Mouse (Mus musculus): ENCODE measurements around the gene Abcb10.
"Not testable (repeated sequence)": the region's sequence is repeated elsewhere in the genome, so short reads cannot be mapped to it uniquely, and the experiment has no call there.

Abcb10 gene

GRCm38 (mm10) chr8:123981674-123982073 is 1.2 kb downstream of the Abcb10 start:
- no peak for DNase-seq (ENCODE audit: low read depth)

DNA sequence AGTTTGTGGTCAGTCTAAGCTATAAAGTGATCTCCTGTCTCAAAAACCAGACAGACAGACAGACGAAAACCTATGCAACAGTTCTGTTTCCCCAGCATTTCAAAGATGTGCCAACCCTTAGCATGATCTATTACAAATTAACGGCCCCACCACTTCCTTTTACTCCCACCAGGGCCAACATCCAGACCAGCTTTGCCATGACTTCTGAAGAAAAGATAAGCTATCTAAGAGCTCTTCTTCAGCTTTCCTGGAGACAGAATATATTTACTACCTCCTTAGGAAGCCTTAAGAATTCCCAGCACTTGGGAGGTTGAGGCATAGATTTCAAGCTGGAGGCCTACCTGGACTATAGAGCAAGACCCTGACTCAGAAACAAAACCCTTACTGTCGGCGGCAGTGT is 2.7 kb downstream of the Abcb10 start:
- no peak for DNase-seq (ENCODE audit: low read depth)

GRCm38 (mm10) chr8:123978926-123979325 is 4.0 kb downstream of the Abcb10 start:
- DNase-seq (ENCODE audit: low read depth): peak; percentile 85

DNA sequence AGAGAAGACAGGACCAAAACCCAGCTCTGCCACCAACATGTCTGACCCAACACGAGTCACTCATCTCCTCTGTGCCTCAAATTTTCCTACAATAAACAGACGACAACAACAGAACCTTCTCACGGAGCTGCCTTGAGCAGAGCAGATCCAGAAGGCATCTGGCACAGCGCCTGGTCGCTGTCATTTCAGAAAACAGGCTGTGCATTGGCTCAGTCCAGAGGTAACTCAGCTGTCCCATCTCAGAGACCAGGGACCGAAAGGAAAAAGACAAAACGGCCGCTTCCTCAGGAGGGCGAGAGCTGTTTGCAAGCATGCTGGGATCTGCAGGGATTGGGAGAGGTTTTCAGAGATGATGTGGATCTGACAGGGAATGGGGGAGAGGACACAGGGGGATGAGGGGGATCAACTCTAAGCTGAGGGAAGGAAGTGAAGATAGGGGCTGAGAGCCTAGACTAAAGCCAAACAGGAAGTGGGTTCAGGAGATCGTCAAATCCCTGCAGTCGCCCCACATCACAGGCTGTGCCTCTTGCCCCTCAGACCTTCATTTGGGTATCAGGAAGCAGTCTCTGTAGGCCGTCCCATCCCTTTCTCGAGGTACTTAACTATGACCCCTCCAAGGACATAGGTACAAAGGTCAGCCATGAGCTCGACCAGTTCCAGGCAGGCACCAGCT is 4.6 kb downstream of the Abcb10 start:
- no peak for DNase-seq (ENCODE audit: low read depth)

DNA sequence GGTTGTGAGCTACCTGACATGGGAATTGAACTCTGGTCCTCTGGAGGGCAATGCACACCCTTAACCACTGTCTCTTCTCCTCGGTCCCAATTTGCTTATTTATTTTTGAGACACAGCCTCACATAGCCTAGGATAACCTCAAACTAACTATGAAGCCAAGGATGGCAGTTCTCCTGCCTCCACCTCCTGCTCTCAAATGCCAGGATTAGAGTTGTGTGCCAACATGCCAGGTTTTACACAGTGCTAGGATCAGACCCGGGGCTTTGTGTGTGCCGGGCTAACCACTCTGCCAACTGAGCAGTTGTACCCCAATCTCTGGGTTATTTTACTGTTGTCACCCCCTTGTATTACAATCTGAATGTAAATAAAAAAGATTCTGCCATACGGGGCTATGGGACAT is 5.4 kb downstream of the Abcb10 start:
- DNase-seq (ENCODE audit: low read depth): no peak

- no peak for DNase-seq (ENCODE audit: low read depth)
Observed at GRCm38 (mm10) chr8:123973495-123973894, 9.4 kb downstream of the Abcb10 start.

DNA sequence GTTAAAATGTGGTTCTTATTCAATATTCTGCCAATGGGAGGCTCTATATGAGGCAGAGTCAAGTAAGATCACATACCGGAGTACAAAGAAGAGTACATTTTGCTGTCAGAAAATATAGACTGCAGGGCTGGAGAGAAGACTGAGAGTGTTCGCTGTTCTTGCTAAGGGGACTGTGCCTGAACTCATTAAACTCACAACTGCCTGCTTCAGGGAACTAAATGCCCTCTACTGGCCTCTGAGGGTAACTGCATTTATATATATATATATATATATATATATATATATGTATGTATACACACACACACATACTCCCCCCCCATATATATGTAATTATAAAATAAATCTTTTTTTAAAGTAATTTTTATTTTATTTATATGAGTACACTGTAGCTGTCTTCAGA is 16.0 kb downstream of the Abcb10 start:
- no peak for DNase-seq (ENCODE audit: low read depth)

- DNase-seq (ENCODE audit: low read depth): no peak
Observed at GRCm38 (mm10) chr8:123961371-123961770, 21.6 kb downstream of the Abcb10 start.

DNA sequence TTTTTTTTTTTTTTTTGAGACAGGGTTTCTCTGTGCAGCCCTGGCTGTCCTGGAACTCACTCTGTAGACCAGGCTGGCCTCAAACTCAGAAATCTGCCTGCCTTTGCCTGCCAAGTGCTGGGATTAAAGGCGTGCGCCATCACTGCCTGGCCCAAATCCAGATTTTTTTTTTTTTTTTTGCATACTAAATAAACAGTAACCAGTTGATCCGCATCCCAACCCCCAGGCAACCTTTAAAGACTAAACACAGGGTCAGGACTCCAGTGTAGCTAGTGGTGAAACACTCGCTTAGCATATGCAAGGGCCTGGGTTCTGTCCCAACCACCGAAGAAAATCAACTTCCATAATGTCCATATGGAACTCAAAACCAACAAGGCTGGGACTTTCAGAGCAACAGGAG is 22.4 kb downstream of the Abcb10 start:
- DNase-seq (ENCODE audit: low read depth): not testable (repeated sequence)

DNA sequence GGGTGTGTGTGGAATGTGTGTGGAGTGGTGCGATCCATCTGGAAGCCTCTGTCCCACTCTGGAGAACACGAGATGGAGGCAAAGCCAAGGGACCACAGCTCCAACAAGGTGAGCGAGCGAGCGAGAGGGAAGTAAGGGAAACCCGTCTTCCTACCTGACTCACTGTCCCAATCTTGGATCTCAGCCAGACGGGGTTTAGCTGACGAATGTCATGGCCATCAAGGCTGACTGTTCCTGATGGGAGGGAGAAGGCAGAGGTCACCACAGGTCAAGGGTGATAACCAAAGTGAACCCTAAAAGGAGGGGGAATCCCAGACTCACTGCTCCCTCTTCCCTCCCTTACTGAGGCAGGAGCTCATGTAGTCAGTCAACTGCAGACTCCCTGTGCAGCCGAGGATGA is 22.9 kb downstream of the Abcb10 start:
- DNase-seq (ENCODE audit: low read depth): no peak

DNA sequence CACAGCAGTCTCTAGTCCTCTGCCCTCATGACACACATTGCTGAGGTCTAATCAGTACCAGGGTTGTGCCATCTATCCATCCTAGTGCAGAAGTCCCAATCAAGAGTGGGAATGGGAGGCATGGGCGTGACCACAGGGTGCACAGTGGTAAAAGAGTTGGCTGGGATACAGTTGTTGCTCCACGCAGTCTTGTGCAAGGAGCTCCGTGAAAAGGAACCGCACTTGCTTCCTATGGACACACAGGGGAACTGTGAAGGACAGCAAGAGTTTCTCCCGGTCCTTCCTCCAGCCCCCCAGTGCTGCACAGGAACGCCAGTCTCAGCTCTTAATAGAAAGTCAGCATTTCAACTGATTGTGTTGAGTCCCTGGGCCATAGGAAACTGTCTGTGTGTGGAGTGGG is 23.4 kb downstream of the Abcb10 start:
- no peak for DNase-seq (ENCODE audit: low read depth)

- no peak for DNase-seq (ENCODE audit: low read depth)
Observed at GRCm38 (mm10) chr8:123958130-123958529, 24.8 kb downstream of the Abcb10 start.

GRCm38 (mm10) chr8:123954246-123954645 is 28.7 kb downstream of the Abcb10 start:
- DNase-seq (ENCODE audit: low read depth): no peak

DNA sequence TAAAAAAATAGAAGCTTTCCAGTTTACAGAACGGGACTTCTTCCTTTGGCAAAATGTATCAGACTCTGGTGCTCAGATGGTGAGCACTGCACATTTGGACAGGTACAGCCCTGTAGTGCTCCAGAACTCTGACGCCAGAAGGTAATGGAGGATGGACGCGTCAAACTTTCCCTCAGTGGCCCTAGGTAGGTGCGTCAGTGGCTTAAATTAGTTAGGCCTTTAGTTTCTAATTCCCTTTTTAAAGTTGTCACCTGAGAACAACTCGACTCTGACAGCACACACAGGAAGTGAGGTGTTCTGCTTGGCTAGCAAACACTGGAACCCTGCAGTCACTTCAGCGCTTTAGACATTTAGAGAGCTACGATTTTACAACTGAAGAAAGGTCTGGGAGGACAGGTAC is 29.2 kb downstream of the Abcb10 start:
- no peak for DNase-seq (ENCODE audit: low read depth)

GRCm38 (mm10) chr8:123950077-123950802 is 32.7 kb downstream of the Abcb10 start:
- peak; percentile 74 for DNase-seq (ENCODE audit: low read depth)

- peak; percentile 34 for DNase-seq (ENCODE audit: low read depth)
Observed at GRCm38 (mm10) chr8:123949686-123949986, 33.3 kb downstream of the Abcb10 start.

- peak; percentile 99 for DNase-seq (ENCODE audit: low read depth)
Observed at GRCm38 (mm10) chr8:123948942-123949685, 33.8 kb downstream of the Abcb10 start, which contains the start of gene Nup133. Nup133 (minus strand) TSS chr8:123949265.

DNA sequence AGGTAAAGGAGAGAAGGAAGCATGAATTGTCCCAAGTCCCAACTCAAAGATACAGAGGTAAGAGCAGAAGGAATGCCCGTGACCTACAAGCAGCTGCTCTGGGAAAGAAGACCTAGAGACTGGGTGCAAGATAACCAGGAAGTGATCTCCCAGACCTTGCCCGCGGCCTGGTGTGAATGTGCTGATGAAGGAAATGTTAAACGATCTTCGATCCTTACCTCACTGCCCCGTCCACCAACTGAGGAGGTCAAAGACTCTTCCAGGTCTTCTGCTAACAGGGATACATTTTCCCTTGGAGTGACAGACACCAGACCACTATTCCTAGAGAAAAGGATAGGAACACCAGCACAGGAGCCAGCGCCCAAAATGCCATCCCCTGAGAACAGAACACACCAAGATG is 53.9 kb downstream of the Abcb10 start:
- DNase-seq (ENCODE audit: low read depth): no peak

DNA sequence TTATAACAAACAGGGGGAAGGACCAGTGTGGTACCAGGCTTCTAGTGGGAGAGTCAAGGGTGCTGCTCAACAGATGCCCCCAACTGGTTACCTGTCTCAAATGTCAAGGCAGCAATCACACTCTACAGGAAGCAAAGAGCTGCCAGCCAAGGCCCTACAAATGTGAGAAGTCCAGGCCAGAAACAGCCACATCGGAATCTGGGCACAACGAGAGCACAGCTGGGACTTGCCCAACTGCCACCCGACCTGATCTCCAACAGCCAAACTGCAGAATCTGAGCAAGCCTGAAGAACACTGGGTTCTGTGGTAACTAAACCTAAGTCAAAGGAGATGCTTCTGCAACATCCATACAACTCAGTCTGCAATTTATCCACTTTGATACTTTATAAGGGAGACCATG is 57.3 kb downstream of the Abcb10 start:
- DNase-seq (ENCODE audit: low read depth): no peak

GRCm38 (mm10) chr8:123924719-123925118 is 58.2 kb downstream of the Abcb10 start:
- peak; percentile 85 for DNase-seq (ENCODE audit: low read depth)

GRCm38 (mm10) chr8:123914635-123915034 is 68.3 kb downstream of the Abcb10 start:
- no peak for DNase-seq (ENCODE audit: low read depth)

DNA sequence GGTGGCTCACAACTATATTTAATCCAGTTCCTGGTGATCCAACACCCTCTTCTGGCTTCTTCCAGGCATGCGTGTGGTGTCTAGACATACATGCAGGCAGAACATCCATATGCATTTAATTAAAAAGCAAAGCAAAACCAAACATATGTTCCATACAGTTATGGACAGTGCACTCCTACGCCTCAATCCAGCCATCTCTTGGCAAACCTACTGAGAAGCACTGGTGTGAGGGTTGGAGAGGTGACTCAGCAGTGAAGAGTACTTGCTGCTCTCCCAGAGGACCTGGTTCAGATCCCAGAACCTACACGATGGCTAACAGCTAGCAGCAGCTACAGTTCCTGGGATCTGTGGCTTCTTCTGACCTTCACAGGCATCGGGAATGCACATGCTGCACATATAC is 70.7 kb downstream of the Abcb10 start:
- no peak for DNase-seq (ENCODE audit: low read depth)

GRCm38 (mm10) chr8:123907604-123908003 is 75.3 kb downstream of the Abcb10 start:
- DNase-seq (ENCODE audit: low read depth): no peak

Measured in c-Kit-positive CD71-positive TER-119-negative erythroid progenitor cells, embryonic 14.5 days (primary cell).